ENCODE assay signal across 15 mouse cellular contexts in genomic region chr5:75791738-75792137, GRCm38 (mm10).
DNase-seq lines count a peak whose midpoint lies in the region; ATAC-seq lines count a peak whose summit lies in the region.
"Had no signal": no experiment of that assay in that cellular context is flagged by ENCODE, and none has a peak within 500 bp of the region (broad histone marks: within the 10 kb centered on the region; RNA-seq: fewer than 3 reads in every experiment).

No protein-coding gene starts in this region.

- DNase-seq in CD4-positive helper T cell, adult 2 months (ENCODE audit: low read depth, low spot score), result peak; percentile 62
- DNase-seq in thymus, postnatal 0 days (ENCODE audit: low spot score), result peak; percentile 67
- no peak for DNase-seq in cerebellum, adult 9-11 months
- no peak for DNase-seq in heart, adult 8-10 months (ENCODE audit: low spot score)
- no peak for DNase-seq in adrenal gland, postnatal 10 days
- DNase-seq: adrenal gland, adult 8-10 months; cerebellum, adult 11 months; gastrocnemius, postnatal 10 days; heart, adult 2 months; heart, postnatal 10 days; kidney, adult 11 months; lung, postnatal 10 days had no signal

- peak; percentile 81 for ATAC-seq in activated CD4-positive, CD25-positive, alpha-beta regulatory T cell, adult 4 months
- peak; percentile 86 for ATAC-seq in megakaryocyte progenitor cell, adult 5-6 weeks (replicated peaks; ENCODE audit: poor library complexity)
- ATAC-seq: midbrain, embryonic 15.5 days had no signal

Comparison
In these comparisons a context has a peak if more than half of its experiments do, and no peak if none do; other contexts are left out.
1. DNase-seq: peak in CD4-positive helper T cell, adult 2 months (single experiment) and thymus, postnatal 0 days (single experiment); none in cerebellum, adult 9-11 months (single experiment), heart, adult 8-10 months (single experiment) and adrenal gland, postnatal 10 days (single experiment).